Mouse (Mus musculus) inflammation-experienced regulatory T-cells, adult 6 months (primary cell): ENCODE data around the gene Ap5z1. TPM values are rescaled to one million over a fixed set of nuclear protein-coding genes. Genes with fewer than 3 reads are reported as not detected.

Source experiments
- ATAC-seq: one replicate; pipeline ENCODE4 v1.8.0; 2017
- polyA plus RNA-seq, 3 experiments: library from polyadenylated mRNA; unstranded; fragments of 100-300 nt; shearing (Covaris generic); gene quantifications; one replicate each; pipeline ENCODE4 v1.2.1; 2017

Gene Ap5z1
- polyA plus RNA-seq, 3 experiments from 2014 or later, result 16.8 to 19.4 (median 19.1) TPM

GRCm38 (mm10) chr5:142440451-142441147, 23.1 kb upstream of the Ap5z1 start:
- ATAC-seq, result peak; percentile 78

- ATAC-seq, result peak; percentile 33
Observed at GRCm38 (mm10) chr5:142441332-142442044, 22.3 kb upstream of the Ap5z1 start.

DNA sequence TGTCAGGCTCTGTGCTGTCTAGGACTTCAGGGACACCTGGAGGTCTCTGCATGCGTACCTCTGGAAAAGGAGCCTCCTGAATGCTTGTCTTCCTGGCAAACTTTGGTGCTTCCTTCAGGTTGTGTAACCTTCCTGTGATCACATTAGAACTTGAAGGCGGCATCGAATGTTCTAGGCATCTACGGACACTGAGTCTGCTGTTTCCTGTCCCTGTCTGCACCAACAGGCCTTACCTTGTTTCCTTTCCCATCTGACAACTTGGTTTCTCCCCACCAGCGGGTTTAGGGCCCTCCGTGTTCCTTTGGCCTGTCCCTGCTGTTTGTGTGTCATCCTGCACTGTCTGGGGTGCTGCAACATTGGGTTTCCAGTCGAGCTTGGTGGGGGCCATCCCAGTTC, 21.7 kb upstream of the Ap5z1 start:
- ATAC-seq, result no peak

DNA sequence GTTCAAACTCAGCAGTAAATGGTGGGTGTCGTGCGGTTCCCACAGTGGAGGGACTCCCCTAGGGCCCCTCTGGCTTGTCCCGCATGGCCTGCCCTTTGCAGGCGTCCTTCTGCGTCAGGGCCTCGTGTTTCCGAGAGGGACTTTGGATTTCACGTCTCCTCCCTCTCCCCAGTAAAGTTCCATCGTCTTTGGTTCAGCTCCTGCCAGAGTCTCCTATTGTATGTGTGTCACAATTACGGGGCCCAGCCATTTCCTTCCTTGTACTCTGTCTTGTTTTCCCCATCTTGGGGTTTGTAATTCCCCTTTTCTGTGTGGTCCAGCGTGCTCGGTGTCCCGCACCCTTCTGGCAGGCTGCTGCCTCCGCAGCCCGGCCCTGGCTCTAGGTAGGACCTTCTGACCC, 20.2 kb upstream of the Ap5z1 start:
- ATAC-seq, result no peak

DNA sequence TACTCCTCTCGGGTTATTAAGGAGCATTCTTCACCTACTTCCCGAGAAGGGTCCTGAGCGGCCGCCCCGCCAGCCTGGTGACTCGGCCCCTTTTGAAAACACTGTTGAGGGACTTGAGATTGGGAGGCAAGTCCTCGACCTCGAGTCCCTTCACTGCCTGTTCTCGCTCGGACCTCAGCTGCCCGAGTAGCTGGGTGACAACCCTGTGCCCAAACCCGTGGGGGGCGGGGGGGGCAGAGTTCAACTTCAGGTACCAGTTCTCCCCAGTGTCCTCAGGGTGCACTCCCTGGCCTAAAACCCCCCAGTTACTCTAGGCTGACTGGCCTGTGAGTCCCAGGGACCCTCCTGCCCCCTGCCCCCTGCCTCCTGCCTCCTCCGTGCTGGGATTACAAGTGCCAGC, 19.8 kb upstream of the Ap5z1 start:
- no peak for ATAC-seq

DNA sequence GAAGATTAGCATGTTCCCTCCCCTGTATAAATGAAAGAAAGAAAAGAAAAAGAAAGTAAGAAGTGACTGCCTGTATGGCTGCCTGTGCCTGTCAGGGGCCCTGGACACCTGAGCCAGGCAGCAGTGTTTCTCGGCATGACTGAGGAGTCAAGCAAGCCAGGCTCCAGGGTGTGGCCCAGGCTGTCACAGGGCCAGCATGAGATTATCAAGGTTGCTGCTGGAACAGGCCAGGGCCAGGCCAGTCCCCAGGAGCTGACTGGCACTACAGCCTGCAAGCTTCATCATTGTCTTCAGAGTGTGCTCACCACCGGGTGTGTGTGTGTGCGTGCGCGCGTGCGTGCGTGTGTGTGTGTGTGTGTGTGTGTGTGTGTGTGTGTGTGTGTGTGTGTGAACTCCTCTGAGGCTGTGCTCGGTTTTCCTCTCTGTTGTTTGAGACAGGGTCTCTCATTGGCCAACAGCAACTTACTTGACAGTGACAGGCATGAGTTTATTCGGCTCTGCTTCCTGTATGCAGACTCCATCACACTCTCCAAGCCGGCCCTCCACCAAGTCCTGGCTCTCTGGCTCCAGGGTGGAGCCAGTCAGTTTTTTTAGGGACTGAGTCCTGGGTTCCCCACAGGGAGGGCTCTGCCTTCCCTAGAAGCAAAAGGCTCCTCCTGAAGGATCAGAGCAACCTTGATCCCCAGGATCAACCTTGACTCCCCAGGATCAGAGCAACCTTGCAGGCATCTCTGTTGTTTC, 18.8 kb upstream of the Ap5z1 start:
- ATAC-seq, result no peak

GRCm38 (mm10) chr5:142445709-142446108, 18.0 kb upstream of the Ap5z1 start:
- ATAC-seq, result no peak

DNA sequence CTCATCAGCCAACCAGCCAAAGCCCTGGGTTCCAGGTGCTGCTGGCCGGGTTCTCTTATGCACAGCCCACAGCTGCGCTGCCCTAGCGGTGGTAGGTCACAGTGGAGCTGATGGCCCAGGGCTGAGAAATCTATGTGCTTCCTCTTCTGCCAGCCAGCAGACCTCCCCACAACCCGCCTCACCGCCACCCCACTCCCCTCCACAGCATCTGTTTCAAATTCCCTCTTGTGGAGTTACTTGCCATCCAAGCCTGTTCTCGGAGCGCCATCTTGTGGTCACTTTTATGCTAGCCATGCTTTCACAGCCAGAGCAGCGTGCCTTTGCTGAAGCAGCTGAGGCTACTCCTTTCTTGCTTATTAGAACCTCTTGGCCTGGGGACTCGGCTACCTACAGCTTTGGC, 15.7 kb upstream of the Ap5z1 start:
- peak; percentile 77 for ATAC-seq

DNA sequence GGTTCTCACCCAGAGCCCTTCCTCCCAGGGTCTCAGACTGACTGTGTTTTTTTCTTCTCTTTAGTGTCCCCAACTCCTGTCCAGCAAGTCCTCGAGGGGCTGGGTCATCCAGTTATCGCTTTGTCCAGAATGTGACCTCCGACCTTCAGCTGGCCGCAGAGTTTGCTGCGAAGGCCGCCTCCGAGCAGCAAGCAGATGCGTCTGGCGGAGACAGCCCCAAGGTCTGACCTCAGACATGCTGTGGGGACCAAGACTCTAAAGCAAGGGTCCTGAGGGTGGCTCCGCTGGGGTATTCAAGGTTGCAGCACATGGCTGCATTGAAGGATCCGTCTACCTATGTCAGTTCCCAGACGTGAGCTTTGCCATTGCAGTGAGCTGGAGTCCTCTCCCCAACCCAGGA, 15.1 kb upstream of the Ap5z1 start:
- ATAC-seq, result no peak

DNA sequence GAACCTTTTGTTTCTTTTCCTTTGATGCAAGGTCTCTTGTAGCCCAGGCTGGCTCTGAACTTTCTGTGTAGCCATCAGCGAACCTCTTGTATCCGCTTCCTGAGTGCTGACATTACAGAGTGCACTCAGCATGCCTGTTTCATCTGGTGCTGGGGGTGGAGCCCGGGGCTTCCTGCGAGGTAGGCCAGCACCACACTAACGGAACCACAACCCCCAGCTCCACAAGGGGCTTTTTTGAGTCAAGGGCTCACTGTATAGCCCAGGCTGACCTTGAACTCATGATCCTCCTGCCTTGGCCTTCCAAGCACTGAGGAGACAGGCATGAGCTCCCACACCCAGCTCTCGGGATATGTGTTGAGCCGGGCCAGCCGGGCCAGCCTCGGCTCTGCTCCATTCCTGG, 12.9 kb upstream of the Ap5z1 start:
- no peak for ATAC-seq

GRCm38 (mm10) chr5:142451759-142452158, 12.0 kb upstream of the Ap5z1 start:
- no peak for ATAC-seq

- no peak for ATAC-seq
Observed at GRCm38 (mm10) chr5:142453742-142454141, 10.0 kb upstream of the Ap5z1 start.

DNA sequence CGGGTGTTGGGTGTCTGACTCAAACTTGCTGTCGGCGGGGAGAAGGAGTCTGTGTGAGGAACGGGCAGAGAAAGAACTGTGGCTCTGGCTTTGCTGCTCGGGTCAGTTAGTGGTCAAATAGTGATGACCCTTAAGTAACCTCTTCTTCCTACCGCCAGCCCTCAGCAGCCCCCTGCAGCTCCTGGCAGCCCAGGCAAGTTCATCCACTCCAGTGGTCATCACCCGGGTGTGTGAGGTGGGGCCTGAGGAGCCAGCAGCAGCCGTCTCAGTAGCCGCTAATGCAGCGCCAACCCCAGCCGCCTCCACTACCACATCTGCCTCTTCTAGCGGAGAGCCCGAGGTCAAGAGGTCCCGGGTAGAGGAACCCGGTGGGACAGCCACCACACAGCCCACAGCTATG, 7.4 kb upstream of the Ap5z1 start:
- ATAC-seq, result no peak

DNA sequence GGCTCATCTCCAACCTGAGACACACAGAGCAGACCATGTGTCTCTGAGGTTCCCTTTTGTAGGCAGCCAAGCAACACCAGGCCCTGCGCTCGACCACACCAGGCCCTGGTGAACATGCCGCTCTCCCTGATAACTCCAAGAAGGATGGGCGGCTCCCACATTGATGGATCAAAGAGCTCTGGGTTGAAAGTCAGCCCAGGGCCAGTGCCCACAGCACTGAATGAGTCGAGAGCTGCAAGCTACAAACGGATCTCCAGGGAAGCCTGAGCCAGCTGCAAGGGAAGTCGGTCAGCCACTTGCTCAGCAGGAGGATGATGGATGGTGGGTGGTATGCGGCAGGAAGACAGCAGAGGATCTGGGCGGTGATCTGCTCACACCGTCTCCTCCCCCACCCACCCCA, 6.4 kb upstream of the Ap5z1 start:
- ATAC-seq, result no peak

- ATAC-seq, result no peak
Observed at GRCm38 (mm10) chr5:142458791-142459557, 4.8 kb upstream of the Ap5z1 start.

DNA sequence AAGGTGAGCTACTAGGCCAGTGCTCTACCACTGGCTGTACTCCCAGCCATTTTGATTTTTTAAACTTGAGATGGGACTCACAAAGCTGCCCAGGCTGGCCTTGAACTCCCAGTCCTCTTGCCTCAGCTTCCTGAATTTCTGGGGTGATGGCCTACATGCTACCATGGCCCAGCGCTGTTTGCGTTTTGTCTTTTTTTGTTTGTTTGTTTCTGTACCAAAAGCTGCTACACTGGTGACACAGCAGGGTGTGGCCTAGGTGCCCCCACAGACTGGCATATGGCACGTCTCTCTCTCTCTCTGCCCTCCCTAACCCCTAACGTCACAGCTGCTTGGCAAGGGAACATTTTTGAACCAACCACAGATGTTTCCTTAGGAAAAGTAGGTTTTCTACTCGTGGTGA, 3.9 kb upstream of the Ap5z1 start:
- ATAC-seq, result no peak

- ATAC-seq, result no peak
Observed at GRCm38 (mm10) chr5:142461942-142462640, 1.7 kb upstream of the Ap5z1 start.

DNA sequence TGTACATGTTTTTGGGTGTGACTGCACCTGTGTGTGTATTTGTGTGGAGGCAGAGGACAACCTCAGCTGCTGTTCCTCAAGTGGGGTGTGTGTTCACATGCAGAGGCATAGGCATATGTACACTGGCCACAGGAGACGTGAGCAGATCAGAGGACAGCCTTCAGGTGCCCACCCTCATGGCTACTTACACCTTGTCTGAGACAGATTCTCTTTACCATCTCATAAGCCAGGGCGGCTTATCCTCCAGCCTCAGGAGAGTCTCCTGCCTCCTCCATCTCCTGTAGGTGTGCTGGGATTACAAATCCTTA, 1.1 kb upstream of the Ap5z1 start:
- no peak for ATAC-seq

GRCm38 (mm10) chr5:142463011-142463410, 733 bp upstream of the Ap5z1 start:
- ATAC-seq, result no peak

DNA sequence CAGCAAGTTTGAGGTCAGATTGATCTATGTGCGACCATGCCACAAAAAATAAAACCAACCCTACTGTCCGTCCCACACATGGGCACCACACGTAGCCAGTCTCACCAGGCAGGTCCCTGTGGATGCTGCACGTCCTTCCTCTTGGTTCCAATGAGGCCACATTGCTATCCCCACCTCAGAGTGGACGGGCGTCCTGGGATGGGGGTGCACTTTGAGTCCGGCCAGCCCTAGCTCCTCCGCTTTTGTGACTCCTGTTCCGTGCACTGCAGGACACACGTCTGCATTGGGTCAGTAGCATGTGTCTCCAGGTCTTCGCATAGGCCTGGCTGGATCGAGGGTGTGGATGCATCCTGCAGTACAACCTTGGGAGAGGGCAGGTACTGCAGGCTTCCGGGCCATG, 4.6 kb downstream of the Ap5z1 start:
- no peak for ATAC-seq

GRCm38 (mm10) chr5:142469796-142470195, 6.1 kb downstream of the Ap5z1 start:
- no peak for ATAC-seq

DNA sequence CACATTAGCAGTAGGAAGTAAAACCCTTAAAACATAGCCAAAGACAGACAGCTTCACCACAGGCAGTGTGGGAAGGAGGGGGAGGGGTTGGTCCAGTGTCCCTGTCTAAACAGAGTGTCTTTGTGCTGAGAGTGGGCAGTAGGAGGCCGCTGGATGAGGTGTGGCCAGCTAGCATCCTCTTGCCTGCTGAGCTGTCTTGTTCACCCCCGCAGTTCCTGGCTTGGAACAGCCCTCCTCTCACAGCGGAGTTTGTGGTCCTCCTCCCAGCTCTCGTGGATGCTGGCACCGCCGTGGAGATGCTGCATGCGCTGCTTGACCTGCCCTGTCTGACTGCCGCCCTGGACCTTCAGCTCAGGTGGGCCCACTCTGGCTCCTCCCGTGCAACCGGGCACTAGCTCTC, 10.0 kb downstream of the Ap5z1 start:
- ATAC-seq, result no peak

GRCm38 (mm10) chr5:142475669-142476068, 11.9 kb downstream of the Ap5z1 start:
- ATAC-seq, result no peak
